Mouse (Mus musculus) CH12.LX (cell line): Measurements from ENCODE around the gene Emc8.

Experiments
- CTCF ChIP-seq, 2 experiments: IDR thresholded peaks in 1 of 2; conservative IDR thresholded peaks in 1 of 2; 2 replicates each; pipeline ENCODE4 v1.5.1; 2011 to 2012; ENCODE audit warnings: low read depth in 2 of 2, low read length in 2 of 2, improper control_type of control experiment in 1 of 2, inconsistent platforms in 1 of 2, mild to moderate bottlenecking in 1 of 2, moderate library complexity in 1 of 2
- EP300 ChIP-seq: IDR thresholded peaks from 2 replicates; pipeline ENCODE4 v1.6.1; 2011; ENCODE audit warnings: low read length, improper control_type of control experiment
- JUN ChIP-seq: IDR thresholded peaks from 2 replicates; pipeline ENCODE4 v1.6.1; 2011; ENCODE audit warnings: low read depth, mild to moderate bottlenecking, low read length, improper control_type of control experiment, moderate library complexity; ENCODE audit not compliant: insufficient read depth
- JUND ChIP-seq: conservative IDR thresholded peaks from 2 replicates; pipeline ENCODE4 v1.6.1; 2011; ENCODE audit warnings: low read depth, low read length, improper control_type of control experiment
- MAX ChIP-seq: IDR thresholded peaks from 2 replicates; pipeline ENCODE4 v1.6.1; 2011; ENCODE audit warnings: low read length, improper control_type of control experiment
- MAZ ChIP-seq: IDR thresholded peaks from 2 replicates; pipeline ENCODE4 v1.6.1; 2012; ENCODE audit warnings: low read depth, mild to moderate bottlenecking, inconsistent platforms, low read length, improper control_type of control experiment, moderate library complexity
- MEF2A ChIP-seq: IDR thresholded peaks from 2 replicates; pipeline ENCODE4 v1.6.1; 2014; ENCODE audit warnings: low read depth, mild to moderate bottlenecking, inconsistent platforms, low read length, improper control_type of control experiment, borderline replicate concordance
- NRF1 ChIP-seq: IDR thresholded peaks from 2 replicates; pipeline ENCODE4 v1.6.1; 2014; ENCODE audit warnings: low read depth, mild to moderate bottlenecking, inconsistent platforms, low read length, improper control_type of control experiment, moderate library complexity
- PAX5 ChIP-seq: IDR thresholded peaks from 2 replicates; pipeline ENCODE4 v1.6.1; 2012; ENCODE audit warnings: low read length, inconsistent platforms, mixed read lengths
- POLR2A ChIP-seq: IDR thresholded peaks from 2 replicates; pipeline ENCODE4 v1.6.1; 2011; ENCODE audit warnings: low read depth, mild to moderate bottlenecking, improper control_type of control experiment, low read length
- SIN3A ChIP-seq: IDR thresholded peaks from 2 replicates; pipeline ENCODE4 v1.6.1; 2012; ENCODE audit warnings: low read length, improper control_type of control experiment, inconsistent platforms

DNA sequence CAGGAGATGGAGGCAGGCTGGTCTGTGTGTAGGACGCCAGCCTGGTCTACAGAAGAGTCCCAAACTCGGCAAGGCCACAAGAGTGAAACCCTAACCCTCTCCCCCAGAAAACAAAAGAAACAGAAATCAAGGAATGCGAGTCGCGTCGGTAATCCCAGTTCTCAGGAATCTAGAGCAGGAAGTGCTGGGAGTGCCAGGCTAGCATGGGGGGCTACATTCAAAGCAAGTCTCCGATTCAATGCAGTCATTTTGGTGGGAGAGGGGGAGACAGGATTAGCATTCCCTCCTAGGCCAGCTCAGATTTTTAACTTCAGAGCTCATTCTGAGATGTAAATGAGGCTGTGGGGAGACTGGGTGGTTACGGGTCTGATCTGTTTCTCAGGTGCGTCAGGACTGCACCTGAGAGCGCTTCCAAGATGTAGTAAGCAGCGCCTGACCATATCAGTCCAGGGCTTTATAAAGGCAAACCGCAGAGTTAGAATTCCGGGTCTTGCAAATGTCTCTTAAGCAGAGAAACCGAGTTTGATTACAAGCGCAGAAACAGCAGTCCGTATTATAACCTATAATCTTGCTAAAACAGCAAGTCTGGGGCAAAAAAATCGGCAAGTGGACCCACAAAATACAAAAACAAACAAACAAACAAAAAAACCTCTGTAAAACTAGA lies 1.4 kb downstream of the Emc8 start:
- TF ChIP-seq MAZ (no peak), PAX5 (no peak), EP300 (no peak), SIN3A (no peak), POLR2A (no peak), JUN (no peak), JUND (no peak), CTCF (conservative IDR thresholded peaks at IDR 0.05 in 1 of 2, IDR thresholded peaks at IDR 0.05 in 1 of 2; ENCODE audit: low read depth in 2 of 2, low read length in 2 of 2) (no peak), NRF1 (no peak), MEF2A (no peak), MAX (no peak)
